Mouse (Mus musculus): Measurements from ENCODE around the gene Spaca3.

The Spaca3 gene

GRCm38 (mm10) chr11:80858065-80858464, at the start of gene Spaca3:
Spaca3 (plus strand) TSS chr11:80858365.
- DNase-seq (ENCODE audit: low spot score): no peak

GRCm38 (mm10) chr11:80808551-80809070, 49.6 kb upstream of the Spaca3 start:
- peak; percentile 26 for DNase-seq (ENCODE audit: low spot score)

GRCm38 (mm10) chr11:80809666-80809992, 48.5 kb upstream of the Spaca3 start:
- no peak for DNase-seq (ENCODE audit: low spot score)

- DNase-seq (ENCODE audit: low spot score): peak; percentile 40
Measured at GRCm38 (mm10) chr11:80809993-80810821, 48.0 kb upstream of the Spaca3 start, which contains the start of gene Tmem98. Tmem98 (plus strand) TSS chr11:80810175.

GRCm38 (mm10) chr11:80811156-80811555, 47.0 kb upstream of the Spaca3 start:
- no peak for DNase-seq (ENCODE audit: low spot score)

- no peak for DNase-seq (ENCODE audit: low spot score)
Measured at GRCm38 (mm10) chr11:80815354-80815753, 42.8 kb upstream of the Spaca3 start.

DNA sequence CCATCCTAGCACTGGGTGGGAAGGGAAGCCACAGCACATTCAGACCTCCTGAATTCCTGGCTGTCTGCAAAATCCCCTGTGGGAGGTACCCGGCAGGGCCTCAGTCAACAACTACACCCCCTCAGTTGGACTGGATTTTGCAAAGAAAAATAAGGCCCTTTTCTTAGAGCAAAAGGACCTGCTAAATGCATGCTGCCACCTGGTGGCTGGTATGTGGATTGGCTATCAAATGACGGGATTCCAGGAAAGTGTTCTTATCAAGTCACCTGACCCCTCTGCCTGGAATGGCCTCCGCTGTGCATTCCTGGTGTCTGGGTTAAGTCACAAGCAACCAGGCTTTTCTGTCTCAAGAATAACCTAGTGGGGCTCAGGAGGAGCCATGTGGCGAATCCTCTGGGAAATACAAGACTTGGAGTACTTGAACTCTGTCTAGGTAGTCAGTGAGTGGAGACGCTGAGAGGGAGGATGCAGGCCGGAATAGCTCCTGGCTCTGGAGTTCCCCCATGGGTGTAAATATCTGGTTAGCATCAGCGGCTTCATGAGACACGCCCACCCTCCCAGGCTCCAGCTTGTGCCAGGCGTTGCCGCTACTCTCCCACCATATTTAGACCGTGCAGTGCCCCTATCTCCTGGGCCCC, 40.0 kb upstream of the Spaca3 start:
- peak; percentile 83 for DNase-seq (ENCODE audit: low spot score)

GRCm38 (mm10) chr11:80820085-80820484, 38.1 kb upstream of the Spaca3 start:
- DNase-seq (ENCODE audit: low spot score): peak; percentile 52

DNA sequence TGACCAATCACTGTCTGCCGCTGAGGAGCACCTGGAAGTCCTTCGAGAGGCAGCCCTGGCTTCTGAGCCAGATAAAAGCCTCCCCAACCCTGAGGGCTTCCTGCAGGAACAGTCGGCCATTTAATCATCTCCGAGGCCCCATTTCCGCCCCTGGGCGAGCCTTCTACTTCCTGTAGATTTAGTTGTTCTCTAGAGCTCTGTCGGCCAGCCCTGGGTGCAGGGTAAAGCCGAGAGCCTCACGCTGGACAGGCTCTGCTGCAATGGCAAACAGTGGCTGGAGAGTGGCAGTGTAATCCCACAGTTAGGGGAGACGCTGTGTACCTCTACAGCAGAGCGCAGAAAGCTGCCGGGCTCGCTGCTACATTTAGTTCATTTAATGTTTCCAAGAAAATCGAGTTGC, 36.9 kb upstream of the Spaca3 start:
- DNase-seq (ENCODE audit: low spot score): no peak

- DNase-seq (ENCODE audit: low spot score): no peak
Measured at GRCm38 (mm10) chr11:80821794-80822193, 36.4 kb upstream of the Spaca3 start.

- no peak for DNase-seq (ENCODE audit: low spot score)
Measured at GRCm38 (mm10) chr11:80835395-80835794, 22.8 kb upstream of the Spaca3 start.

DNA sequence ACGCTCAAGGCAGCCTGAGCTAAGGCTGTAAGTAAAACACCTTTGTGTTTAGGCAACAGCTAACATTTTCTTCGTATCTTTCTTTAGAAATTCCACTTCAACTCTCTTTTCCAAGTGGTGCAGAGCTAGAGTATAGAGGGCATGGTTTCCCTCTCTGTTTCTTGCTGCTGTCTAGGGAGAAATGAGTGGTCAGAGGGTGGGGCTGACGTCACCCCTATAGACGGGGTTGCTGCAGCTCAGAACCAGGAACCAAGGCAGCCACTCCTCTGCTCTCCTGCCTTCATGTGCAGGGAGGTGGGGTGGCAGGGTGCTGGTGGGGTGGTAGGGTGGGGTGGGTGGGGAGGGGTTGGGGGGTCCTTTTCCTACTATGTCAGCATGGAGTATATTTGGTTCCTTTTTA, 22.3 kb upstream of the Spaca3 start:
- DNase-seq (ENCODE audit: low spot score): no peak

DNA sequence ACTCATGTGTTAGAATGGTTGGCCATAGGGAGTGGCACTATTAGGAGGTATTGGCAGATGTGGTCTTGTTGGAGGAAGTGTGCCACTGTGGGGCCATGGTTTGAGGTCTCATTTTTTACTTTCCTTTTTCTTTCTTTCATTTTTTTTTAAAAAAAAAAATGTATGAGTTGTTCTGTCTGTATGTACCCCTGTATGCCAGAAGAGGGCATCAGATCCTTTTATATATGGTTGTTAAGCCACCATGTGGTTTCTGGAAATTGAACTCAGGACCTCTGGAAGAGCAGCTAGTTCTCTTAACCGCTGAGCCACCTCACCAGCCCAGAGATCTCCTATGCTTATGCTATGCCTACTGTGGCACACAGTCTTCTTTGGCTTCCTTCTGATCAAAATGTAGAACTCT, 19.4 kb upstream of the Spaca3 start:
- DNase-seq (ENCODE audit: low spot score): no peak

DNA sequence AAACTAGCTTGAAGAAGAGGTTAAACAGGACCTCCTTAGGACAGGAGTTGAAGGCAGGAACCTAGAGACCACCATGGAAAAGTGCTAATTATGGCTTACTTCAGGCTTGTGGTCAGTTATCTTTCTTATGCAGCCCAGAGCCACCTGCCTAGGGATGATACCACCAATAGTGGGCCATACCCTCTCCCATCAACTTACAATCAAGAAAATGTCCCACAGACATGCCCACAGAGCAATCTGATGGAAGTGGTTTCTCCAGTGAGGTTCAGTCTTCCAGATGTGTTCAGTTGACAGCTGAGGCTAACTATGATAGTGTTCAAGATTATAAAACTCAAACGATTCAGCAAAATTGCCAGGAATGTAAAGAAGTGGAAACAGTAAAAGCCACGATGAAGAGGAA, 14.7 kb upstream of the Spaca3 start:
- DNase-seq (ENCODE audit: low spot score): no peak

GRCm38 (mm10) chr11:80845486-80845885, 12.7 kb upstream of the Spaca3 start:
- no peak for DNase-seq (ENCODE audit: low spot score)

GRCm38 (mm10) chr11:80846115-80846514, 12.1 kb upstream of the Spaca3 start:
- DNase-seq (ENCODE audit: low spot score): peak; percentile 18

GRCm38 (mm10) chr11:80848131-80848530, 10.0 kb upstream of the Spaca3 start:
- DNase-seq (ENCODE audit: low spot score): no peak

- no peak for DNase-seq (ENCODE audit: low spot score)
Measured at GRCm38 (mm10) chr11:80851859-80852258, 6.3 kb upstream of the Spaca3 start.

GRCm38 (mm10) chr11:80853014-80853413, 5.2 kb upstream of the Spaca3 start:
- no peak for DNase-seq (ENCODE audit: low spot score)

- no peak for DNase-seq (ENCODE audit: low spot score)
Measured at GRCm38 (mm10) chr11:80854430-80854829, 3.7 kb upstream of the Spaca3 start.

GRCm38 (mm10) chr11:80854908-80855307, 3.3 kb upstream of the Spaca3 start:
- no peak for DNase-seq (ENCODE audit: low spot score)

- no peak for DNase-seq (ENCODE audit: low spot score)
Measured at GRCm38 (mm10) chr11:80856827-80857226, 1.3 kb upstream of the Spaca3 start.

- no peak for DNase-seq (ENCODE audit: low spot score)
Measured at GRCm38 (mm10) chr11:80862941-80863340, 4.8 kb downstream of the Spaca3 start.
